ENCODE assay signal across 8 mouse cellular contexts in genomic region chr8:84936962-84937546, GRCm38 (mm10). TPM values are rescaled to one million over a fixed set of nuclear protein-coding genes. Genes with fewer than 3 reads are reported as not detected.
A peak's percentile ranks its signal among the peaks of the same experiment; 100 is the strongest.
DNase-seq lines count a peak whose midpoint lies in the region; ATAC-seq and TF ChIP-seq lines count a peak whose summit lies in the region.

Mast1 (minus strand) TSS chr8:84937359.

- DNase-seq in adrenal gland, postnatal 10 days, result peak; percentile 84
- DNase-seq in heart, postnatal 10 days, result peak; percentile 47 to 63
- peak in 1 of 2 experiments; percentile 82 for DNase-seq in layer of hippocampus, adult 2 months (ENCODE audit: low spot score in 2 of 2)
- peak; percentile 58 for DNase-seq in retina, adult 2 months (ENCODE audit: low read depth, low spot score)
- peak; percentile 42 for DNase-seq in yolk sac, embryonic 10.5 days (ENCODE audit: low spot score)

- peak within 1 kb of the TSS; percentile 41 for H3K9ac ChIP-seq in embryonic facial prominence, embryonic 12.5 days
- no peak within 1 kb of the TSS for H3K9ac ChIP-seq in lung, embryonic 15.5 days

- no peaks in the 10 kb centered on the region for H3K36me3 ChIP-seq in E14TG2a.4 (ENCODE audit: insufficient read depth, low read length)
- no peaks in the 10 kb centered on the region for H3K36me3 ChIP-seq in embryonic facial prominence, embryonic 12.5 days
- no peaks in the 10 kb centered on the region for H3K36me3 ChIP-seq in lung, embryonic 15.5 days

- no peak for TF ChIP-seq CTCF in E14TG2a.4 (conservative IDR thresholded peaks at IDR 0.05; ENCODE audit: low read length)
- TF ChIP-seq CTCF in layer of hippocampus, adult 2 months (conservative IDR thresholded peaks at IDR 0.05), result peak; percentile 92

- ATAC-seq in embryonic facial prominence, embryonic 12.5 days (ENCODE audit: insufficient number of reproducible peaks, insufficient read depth, low FRiP score, low TSS enrichment), result no peak
- no peak; the same call in 1 of the 2 replicates for ATAC-seq in lung, embryonic 15.5 days (ENCODE audit: borderline replicate concordance, extremely low read depth, low FRiP score, low TSS enrichment)

- peaks cover 55% of the 10 kb centered on the region for H3K27me3 ChIP-seq in E14TG2a.4 (ENCODE audit: insufficient read depth, low read length)
- H3K27me3 ChIP-seq in embryonic facial prominence, embryonic 12.5 days, result peaks cover 68% of the 10 kb centered on the region
- H3K27me3 ChIP-seq in lung, embryonic 15.5 days, result peaks cover 75% of the 10 kb centered on the region

- intact Hi-C loops in heart, postnatal 10 days (cut with DNase I), result no loop called here

- H3K4me1 ChIP-seq in E14TG2a.4 (replicated peaks; ENCODE audit: low read depth, low read length), result peaks cover 30% of the 10 kb centered on the region
- H3K4me1 ChIP-seq in embryonic facial prominence, embryonic 12.5 days, result peaks cover 16% of the 10 kb centered on the region
- peaks cover 12% of the 10 kb centered on the region for H3K4me1 ChIP-seq in lung, embryonic 15.5 days

- H3K27ac ChIP-seq in embryonic facial prominence, embryonic 12.5 days, result no peak within 1 kb of the TSS
- H3K27ac ChIP-seq in layer of hippocampus, adult 2 months, result peak within 1 kb of the TSS; percentile 97
- H3K27ac ChIP-seq in lung, embryonic 15.5 days, result no peak within 1 kb of the TSS

- H3K4me2 ChIP-seq in embryonic facial prominence, embryonic 12.5 days (replicated peaks), result peak within 1 kb of the TSS; percentile 74
- peak within 1 kb of the TSS; percentile 64 for H3K4me2 ChIP-seq in lung, embryonic 15.5 days

- H3K4me3 ChIP-seq in E14TG2a.4 (replicated peaks; ENCODE audit: low read length), result peak within 1 kb of the TSS; percentile 91
- peak within 1 kb of the TSS; percentile 44 for H3K4me3 ChIP-seq in embryonic facial prominence, embryonic 12.5 days
- H3K4me3 ChIP-seq in layer of hippocampus, adult 2 months, result peak within 1 kb of the TSS; percentile 85
- peak within 1 kb of the TSS; percentile 32 for H3K4me3 ChIP-seq in lung, embryonic 15.5 days

- under 1% methylated on average over 46 of the region's 50 CpGs for WGBS in embryonic facial prominence, embryonic 12.5 days
- under 1% methylated on average over 47 of the region's 50 CpGs for WGBS in lung, embryonic 15.5 days

- no peaks in the 10 kb centered on the region for H3K9me3 ChIP-seq in E14TG2a.4 (ENCODE audit: low read length)
- no peaks in the 10 kb centered on the region for H3K9me3 ChIP-seq in embryonic facial prominence, embryonic 12.5 days
- no peaks in the 10 kb centered on the region for H3K9me3 ChIP-seq in lung, embryonic 15.5 days

RNA-seq across cellular contexts. Expression of gene Mast1, which starts in this region (rescaled TPM):
- total RNA-seq in adrenal gland, postnatal 10 days (2021), result 1 to 10 TPM; 2.3 to 4.2 TPM
- 5.3 and 5.7 TPM in 2 replicates for polyA plus RNA-seq in embryonic facial prominence, embryonic 12.5 days (2016; fragmentation: Nextera tagmentation; extraction: Ambion mirVana)
- total RNA-seq in heart, postnatal 10 days (2021), result under 1 TPM in 1 of 2 experiments, not detected in 1; 0.07 TPM
- total RNA-seq in layer of hippocampus, adult 2 months (2021), result 10 to 100 TPM; 78.9 to 85.5 TPM
- polyA plus RNA-seq in lung, embryonic 15.5 days (2015; fragmentation: Nextera tagmentation; extraction: Ambion mirVana), result 0.49 TPM in 2 replicates

Comparison
In these comparisons a context has a peak if more than half of its experiments do, and no peak if none do; other contexts are left out.
1. RNA of gene Mast1 (total RNA-seq): 78.9 to 85.5 TPM in layer of hippocampus, adult 2 months; 2.3 to 4.2 TPM in adrenal gland, postnatal 10 days and 0.07 TPM in heart, postnatal 10 days; every median in the first group is over 10 times any median in the second.
2. Peak in DNase-seq in heart, postnatal 10 days; RNA of the gene not detected or under 1 TPM.
3. H3K4me3 ChIP-seq: peak in every context shown above with its lines; median percentile 91 in E14TG2a.4; 85 in layer of hippocampus, adult 2 months; 44 in embryonic facial prominence, embryonic 12.5 days; 32 in lung, embryonic 15.5 days.